Mouse (Mus musculus) heart, embryonic 13.5 days (tissue): ENCODE data around the gene Xpnpep2. TPM values are rescaled to one million over a fixed set of nuclear protein-coding genes. Genes with fewer than 3 reads are reported as not detected.
A peak's percentile ranks its signal among the peaks of the same experiment; 100 is the strongest.

Experiments
- ATAC-seq: fragments of 200-750 bp; cut with Nextera tagmentation; 2 replicates; pipeline ENCODE4 v1.8.0; 2017; ENCODE audit warnings: moderate TSS enrichment; ENCODE audit not compliant: insufficient number of reproducible peaks, low FRiP score, low TSS enrichment; ENCODE audit errors: extremely low read depth
- H3K27ac ChIP-seq: fragments of 300-500 bp; sonication (generic); replicated peaks from 2 replicates; pipeline ENCODE4 v1.5.1; 2015; ENCODE audit warnings: moderate library complexity, mild to moderate bottlenecking, inconsistent platforms
- H3K27me3 ChIP-seq: fragments of 300-500 bp; sonication (generic); replicated peaks from 2 replicates; pipeline ENCODE4 v1.6.1; 2015; ENCODE audit warnings: mild to moderate bottlenecking, inconsistent platforms
- H3K36me3 ChIP-seq: fragments of 300-500 bp; sonication (generic); 2 replicates; pipeline ENCODE4 v1.6.1; 2015; ENCODE audit warnings: mild to moderate bottlenecking, inconsistent platforms
- H3K4me1 ChIP-seq: fragments of 300-500 bp; sonication (generic); 2 replicates; pipeline ENCODE4 v1.6.1; 2015; ENCODE audit warnings: inconsistent platforms
- H3K4me2 ChIP-seq: fragments of 300-500 bp; sonication (generic); 2 replicates; pipeline ENCODE4 v1.6.1; 2015; ENCODE audit warnings: inconsistent platforms, mild to moderate bottlenecking, moderate library complexity
- H3K4me3 ChIP-seq: fragments of 300-500 bp; sonication (generic); 2 replicates; pipeline ENCODE4 v1.5.1; 2015; ENCODE audit warnings: moderate library complexity, mild to moderate bottlenecking, inconsistent platforms
- H3K9ac ChIP-seq: fragments of 300-500 bp; sonication (generic); 2 replicates; pipeline ENCODE4 v1.6.1; 2015; ENCODE audit warnings: inconsistent platforms, mild to moderate bottlenecking, moderate library complexity
- H3K9me3 ChIP-seq: fragments of 300-500 bp; sonication (generic); 2 replicates; pipeline ENCODE4 v1.6.1; 2016; ENCODE audit warnings: inconsistent platforms
- WGBS: fragments of 180-500 bp; shearing (Covaris S2); methylation state at CpG from one replicate; pipeline ENCODE4 v1.1.7; 2015; ENCODE audit warnings: mixed read lengths; 5-methylcytosine and 5-hydroxymethylcytosine counted together
- polyA plus RNA-seq: library from polyadenylated mRNA; unstranded; fragments of >200 nt; fragmentation: Nextera tagmentation; extraction: Ambion mirVana; gene quantifications from 2 replicates; pipeline ENCODE4 v1.2.1, GENCODE M21; 2015

The Xpnpep2 gene
- polyA plus RNA-seq, 1 experiment from 2014 or later: 0.47 TPM

- H3K9me3 ChIP-seq: no peaks in the 10 kb centered on the region
- peaks cover 30% of the 10 kb centered on the region for H3K27me3 ChIP-seq
- H3K27ac ChIP-seq: no peak overlapping the region
- no peak overlapping the region for H3K4me3 ChIP-seq
- no peak overlapping the region for H3K9ac ChIP-seq
- H3K4me2 ChIP-seq: no peak overlapping the region
- no peak for ATAC-seq
- no peaks in the 10 kb centered on the region for H3K36me3 ChIP-seq
- WGBS: 70% methylated on average over 4 of the region's 4 CpGs
- no peaks in the 10 kb centered on the region for H3K4me1 ChIP-seq
Observed at GRCm38 (mm10) chrX:48094658-48095057, 13.9 kb upstream of the Xpnpep2 start.

- WGBS: 77% methylated on average over 8 of the region's 8 CpGs
- Histone ChIP-seq H3K27ac (no peak overlapping the region), H3K9me3 (no peaks in the 10 kb centered on the region), H3K4me1 (no peaks in the 10 kb centered on the region), H3K4me3 (no peak overlapping the region), H3K36me3 (no peaks in the 10 kb centered on the region), H3K4me2 (no peak overlapping the region), H3K27me3 (peaks cover 20% of the 10 kb centered on the region; the same call in 1 of the 2 replicates), H3K9ac (no peak overlapping the region)
- no peak for ATAC-seq
Observed at GRCm38 (mm10) chrX:48096580-48096979, 11.9 kb upstream of the Xpnpep2 start.

- Histone ChIP-seq H3K4me3 (no peak overlapping the region), H3K27ac (no peak overlapping the region), H3K9me3 (no peaks in the 10 kb centered on the region), H3K27me3 (peaks cover 20% of the 10 kb centered on the region; the same call in 1 of the 2 replicates), H3K4me1 (no peaks in the 10 kb centered on the region), H3K4me2 (no peak overlapping the region), H3K9ac (no peak overlapping the region), H3K36me3 (no peaks in the 10 kb centered on the region)
- ATAC-seq: no peak
- 72% methylated on average over 9 of the region's 9 CpGs for WGBS
Observed at GRCm38 (mm10) chrX:48098470-48099129, 9.9 kb upstream of the Xpnpep2 start.

- Histone ChIP-seq H3K36me3 (no peaks in the 10 kb centered on the region), H3K27me3 (peaks cover 22% of the 10 kb centered on the region), H3K27ac (no peak overlapping the region), H3K4me3 (no peak overlapping the region), H3K9ac (no peak overlapping the region), H3K4me1 (no peaks in the 10 kb centered on the region), H3K4me2 (no peak overlapping the region), H3K9me3 (no peaks in the 10 kb centered on the region)
- ATAC-seq: no peak
- WGBS: 25% methylated on average over 1 of the region's 1 CpGs
Observed at GRCm38 (mm10) chrX:48099871-48100270, 8.7 kb upstream of the Xpnpep2 start.

- Histone ChIP-seq H3K4me2 (no peak overlapping the region), H3K9ac (no peak overlapping the region), H3K27ac (no peak overlapping the region), H3K9me3 (no peaks in the 10 kb centered on the region), H3K4me3 (no peak overlapping the region), H3K36me3 (no peaks in the 10 kb centered on the region), H3K27me3 (peaks cover 23% of the 10 kb centered on the region), H3K4me1 (no peaks in the 10 kb centered on the region)
- WGBS: 74% methylated on average over 3 of the region's 3 CpGs
- ATAC-seq: no peak
Observed at GRCm38 (mm10) chrX:48103256-48103655, 5.3 kb upstream of the Xpnpep2 start.

GRCm38 (mm10) chrX:48104736-48105441 is 3.6 kb upstream of the Xpnpep2 start:
- Histone ChIP-seq H3K9me3 (no peaks in the 10 kb centered on the region), H3K4me2 (no peak overlapping the region), H3K4me1 (no peaks in the 10 kb centered on the region), H3K36me3 (no peaks in the 10 kb centered on the region), H3K4me3 (no peak overlapping the region), H3K27ac (no peak overlapping the region), H3K9ac (no peak overlapping the region), H3K27me3 (peaks cover 17% of the 10 kb centered on the region)
- 76% methylated on average over 7 of the region's 7 CpGs for WGBS
- ATAC-seq: no peak

- peaks cover 17% of the 10 kb centered on the region for H3K27me3 ChIP-seq
- no peak overlapping the region for H3K9ac ChIP-seq
- H3K4me3 ChIP-seq: no peak overlapping the region
- H3K27ac ChIP-seq: no peak overlapping the region
- H3K4me1 ChIP-seq: no peaks in the 10 kb centered on the region
- no peak for ATAC-seq
- H3K36me3 ChIP-seq: no peaks in the 10 kb centered on the region
- 45% methylated on average over 3 of the region's 3 CpGs for WGBS
- H3K4me2 ChIP-seq: no peak overlapping the region
- H3K9me3 ChIP-seq: no peaks in the 10 kb centered on the region
Observed at GRCm38 (mm10) chrX:48106226-48106625, 2.3 kb upstream of the Xpnpep2 start.

- Histone ChIP-seq H3K36me3 (no peaks in the 10 kb centered on the region), H3K9me3 (no peaks in the 10 kb centered on the region), H3K4me2 (no peak overlapping the region), H3K27me3 (peaks cover 26% of the 10 kb centered on the region), H3K4me3 (no peak overlapping the region), H3K27ac (no peak overlapping the region), H3K4me1 (no peaks in the 10 kb centered on the region), H3K9ac (no peak overlapping the region)
- no peak for ATAC-seq
- WGBS: 66% methylated on average over 3 of the region's 3 CpGs
Observed at GRCm38 (mm10) chrX:48109316-48109655, 761 bp downstream of the Xpnpep2 start.

GRCm38 (mm10) chrX:48119294-48119693 is 10.8 kb downstream of the Xpnpep2 start:
- H3K27me3 ChIP-seq: peaks cover 40% of the 10 kb centered on the region
- H3K27ac ChIP-seq: no peak overlapping the region
- H3K4me2 ChIP-seq: no peak overlapping the region
- H3K4me1 ChIP-seq: no peaks in the 10 kb centered on the region
- H3K9me3 ChIP-seq: no peaks in the 10 kb centered on the region
- no peak overlapping the region for H3K9ac ChIP-seq
- no peak overlapping the region for H3K4me3 ChIP-seq
- H3K36me3 ChIP-seq: no peaks in the 10 kb centered on the region
- no peak for ATAC-seq

- 14% methylated on average over 17 of the region's 17 CpGs for whole genome bisulfite sequencing
- Histone ChIP-seq H3K27ac (no peak overlapping the region), H3K36me3 (no peaks in the 10 kb centered on the region), H3K4me3 (peak overlapping the region; percentile 21), H3K4me1 (no peaks in the 10 kb centered on the region), H3K4me2 (peak overlapping the region; percentile 61), H3K9ac (no peak overlapping the region), H3K27me3 (peaks cover 31% of the 10 kb centered on the region), H3K9me3 (no peaks in the 10 kb centered on the region)
- no peak for ATAC-seq
Observed at GRCm38 (mm10) chrX:48124132-48125071, 15.9 kb downstream of the Xpnpep2 start.

GRCm38 (mm10) chrX:48126903-48127476 is 18.5 kb downstream of the Xpnpep2 start:
- H3K4me2 ChIP-seq: no peak overlapping the region
- 73% methylated on average over 6 of the region's 6 CpGs for WGBS

More at GRCm38 (mm10) chrX:48126903-48127476, 18.5 kb downstream of the Xpnpep2 start:
- no peak for ATAC-seq
- no peaks in the 10 kb centered on the region for H3K9me3 ChIP-seq
- no peak overlapping the region for H3K27ac ChIP-seq
- H3K9ac ChIP-seq: no peak overlapping the region
- no peak overlapping the region for H3K4me3 ChIP-seq
- H3K27me3 ChIP-seq: peaks cover 29% of the 10 kb centered on the region
- H3K4me1 ChIP-seq: no peaks in the 10 kb centered on the region
- no peaks in the 10 kb centered on the region for H3K36me3 ChIP-seq
